Mouse (Mus musculus) erythroblast, embryonic 14.5 days (primary cell): ENCODE measurements around the gene Eif5b. TPM values are rescaled to one million over a fixed set of nuclear protein-coding genes. Genes with fewer than 3 reads are reported as not detected.
A peak's percentile ranks its signal among the peaks of the same experiment; 100 is the strongest.

Source experiments
- H3K27me3 ChIP-seq: 2 replicates; pipeline ENCODE4 v1.6.1; 2012; ENCODE audit warnings: inconsistent platforms; ENCODE audit not compliant: control insufficient read depth
- H3K36me3 ChIP-seq: 2 replicates; pipeline ENCODE4 v1.6.1; 2012; ENCODE audit warnings: mild to moderate bottlenecking, inconsistent platforms; ENCODE audit not compliant: control insufficient read depth
- H3K4me1 ChIP-seq: 2 replicates; pipeline ENCODE4 v1.6.1; 2012; ENCODE audit warnings: inconsistent platforms; ENCODE audit not compliant: control insufficient read depth
- H3K4me3 ChIP-seq: replicated peaks from 2 replicates; pipeline ENCODE3; 2012; ENCODE audit warnings: moderate library complexity, mild to moderate bottlenecking, inconsistent platforms
- H3K9me3 ChIP-seq: 2 replicates; pipeline ENCODE4 v1.6.1; 2012; ENCODE audit warnings: low read length, inconsistent platforms, mixed read lengths; ENCODE audit not compliant: control insufficient read depth
- GATA1 ChIP-seq: IDR thresholded peaks from 2 replicates; pipeline ENCODE4 v1.6.1; 2012; ENCODE audit warnings: low read length, inconsistent platforms, mixed read lengths
- TAL1 ChIP-seq: IDR thresholded peaks from 3 replicates; pipeline ENCODE4 v1.6.1; 2012; ENCODE audit warnings: low read length, inconsistent platforms, mixed read lengths
- polyA plus RNA-seq: library from polyadenylated mRNA; stranded (reverse); fragments of >175 nt; gene quantifications from 2 replicates; pipeline ENCODE4 v1.2.3, GENCODE M21; 2012

Eif5b gene
- 10.1 and 11.0 TPM in 2 replicates for polyA plus RNA-seq

GRCm38 (mm10) chr1:37997867-37998266, at the start of gene Eif5b, which contains the start of gene Txndc9:
Gene Eif5b (plus strand): TSS chr1:37998010.
Gene Txndc9 (minus strand): TSS chr1:37997893.
- Histone ChIP-seq H3K4me1 (peaks cover 60% of the 10 kb centered on the region), H3K4me3 (peak within 1 kb of the TSS; percentile 93), H3K9me3 (no peaks in the 10 kb centered on the region), H3K36me3 (peaks cover 49% of the 10 kb centered on the region), H3K27me3 (no peaks in the 10 kb centered on the region)
- TF ChIP-seq GATA1 (no peak), TAL1 (no peak)

DNA sequence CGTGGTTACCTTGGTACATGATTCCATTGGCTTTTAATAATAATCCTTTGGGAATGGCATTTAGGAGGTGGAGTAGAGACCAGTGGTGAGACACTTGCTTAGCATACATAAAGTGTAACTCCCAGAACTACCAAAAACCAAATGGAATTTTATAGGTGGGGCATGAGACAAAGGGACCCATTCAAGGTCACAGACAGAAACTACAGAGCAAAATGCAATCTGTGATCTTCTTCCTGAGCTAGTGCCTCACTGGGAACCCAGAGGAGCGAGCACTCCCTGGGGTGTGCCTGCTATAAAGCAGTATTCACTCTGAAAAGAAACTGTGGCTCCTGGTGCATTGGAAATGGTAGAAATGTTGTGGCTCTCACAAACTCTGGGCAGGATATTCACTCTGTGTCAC, 48.9 kb upstream of the Eif5b start:
- no peaks in the 10 kb centered on the region for H3K4me1 ChIP-seq
- no peaks in the 10 kb centered on the region for H3K36me3 ChIP-seq
- TF ChIP-seq TAL1 (no peak), GATA1 (no peak)
- no peaks in the 10 kb centered on the region for H3K27me3 ChIP-seq
- no peak overlapping the region for H3K4me3 ChIP-seq
- H3K9me3 ChIP-seq, result no peaks in the 10 kb centered on the region

- no peaks in the 10 kb centered on the region for H3K36me3 ChIP-seq
- H3K9me3 ChIP-seq, result no peaks in the 10 kb centered on the region
- H3K4me1 ChIP-seq, result no peaks in the 10 kb centered on the region
- no peaks in the 10 kb centered on the region for H3K27me3 ChIP-seq
- no peak overlapping the region for H3K4me3 ChIP-seq
- TF ChIP-seq TAL1 (no peak), GATA1 (no peak)
Measured at GRCm38 (mm10) chr1:37954786-37955185, 43.0 kb upstream of the Eif5b start.

DNA sequence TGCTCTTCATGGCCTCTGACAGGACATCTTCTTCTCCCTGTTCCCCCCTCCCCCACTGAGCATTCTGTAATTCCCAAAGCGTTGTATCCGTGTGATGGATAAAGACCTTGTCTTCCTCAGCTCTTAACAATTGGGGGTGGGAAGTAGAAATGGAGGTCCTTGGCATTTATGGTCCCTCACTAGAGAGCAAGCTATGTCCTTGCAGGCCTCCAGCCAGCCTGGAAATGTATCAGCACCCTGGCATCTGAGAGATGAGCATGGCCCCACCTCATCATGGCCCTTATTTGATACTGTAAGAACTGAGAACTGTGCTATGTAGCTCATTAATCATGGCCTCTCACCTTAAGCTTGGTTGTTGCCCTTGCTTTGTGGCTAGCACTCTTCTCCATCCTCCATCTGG, 42.6 kb upstream of the Eif5b start:
- TF ChIP-seq TAL1, result no peak
- TF ChIP-seq GATA1, result no peak

GRCm38 (mm10) chr1:37956690-37957431, 40.9 kb upstream of the Eif5b start:
- TF ChIP-seq GATA1, result no peak
- TF ChIP-seq TAL1, result no peak
- Histone ChIP-seq H3K4me3 (no peak overlapping the region), H3K4me1 (no peaks in the 10 kb centered on the region), H3K27me3 (no peaks in the 10 kb centered on the region), H3K9me3 (no peaks in the 10 kb centered on the region), H3K36me3 (no peaks in the 10 kb centered on the region)

More for the DNA sequence above, 42.6 kb upstream of the Eif5b start:
- Histone ChIP-seq H3K27me3 (no peaks in the 10 kb centered on the region), H3K4me3 (no peak overlapping the region), H3K36me3 (no peaks in the 10 kb centered on the region), H3K4me1 (no peaks in the 10 kb centered on the region), H3K9me3 (no peaks in the 10 kb centered on the region)

- H3K4me3 ChIP-seq, result no peak within 1 kb of the TSS
- no peaks in the 10 kb centered on the region for H3K9me3 ChIP-seq
- H3K4me1 ChIP-seq, result no peaks in the 10 kb centered on the region
- no peak for TF ChIP-seq TAL1
- no peak for TF ChIP-seq GATA1
- no peaks in the 10 kb centered on the region for H3K36me3 ChIP-seq
- no peaks in the 10 kb centered on the region for H3K27me3 ChIP-seq
Measured at GRCm38 (mm10) chr1:37957659-37958058, 40.2 kb upstream of the Eif5b start, which contains the start of gene Lyg1. Gene Lyg1 (minus strand): TSS chr1:37957759.

GRCm38 (mm10) chr1:37958516-37958915, 39.3 kb upstream of the Eif5b start:
- Histone ChIP-seq H3K36me3 (no peaks in the 10 kb centered on the region), H3K4me3 (no peak overlapping the region), H3K4me1 (no peaks in the 10 kb centered on the region), H3K9me3 (no peaks in the 10 kb centered on the region), H3K27me3 (no peaks in the 10 kb centered on the region)
- TF ChIP-seq GATA1, result no peak
- TF ChIP-seq TAL1, result no peak

DNA sequence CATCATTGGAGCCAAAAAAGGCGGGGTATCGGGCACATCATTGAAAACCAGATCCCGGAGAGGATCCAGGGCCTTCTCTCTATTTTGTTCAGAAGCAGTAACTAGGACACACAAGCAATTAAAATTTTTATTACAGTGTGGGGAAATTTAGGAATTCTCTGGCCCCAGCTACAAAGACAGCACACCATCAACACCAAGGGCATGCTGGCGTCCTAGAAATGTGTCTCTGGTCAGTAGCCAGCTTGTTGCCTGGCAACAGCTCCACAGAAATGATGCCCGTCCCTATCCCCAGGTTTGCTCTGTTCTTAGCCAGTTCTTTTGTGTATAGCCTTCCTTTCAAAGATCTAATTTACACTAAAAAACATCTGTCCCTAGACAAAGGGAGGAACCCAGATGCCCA, 38.3 kb upstream of the Eif5b start:
- no peaks in the 10 kb centered on the region for H3K36me3 ChIP-seq
- no peaks in the 10 kb centered on the region for H3K4me1 ChIP-seq
- no peaks in the 10 kb centered on the region for H3K9me3 ChIP-seq
- no peaks in the 10 kb centered on the region for H3K27me3 ChIP-seq
- H3K4me3 ChIP-seq, result no peak overlapping the region
- TF ChIP-seq GATA1, result no peak
- no peak for TF ChIP-seq TAL1

DNA sequence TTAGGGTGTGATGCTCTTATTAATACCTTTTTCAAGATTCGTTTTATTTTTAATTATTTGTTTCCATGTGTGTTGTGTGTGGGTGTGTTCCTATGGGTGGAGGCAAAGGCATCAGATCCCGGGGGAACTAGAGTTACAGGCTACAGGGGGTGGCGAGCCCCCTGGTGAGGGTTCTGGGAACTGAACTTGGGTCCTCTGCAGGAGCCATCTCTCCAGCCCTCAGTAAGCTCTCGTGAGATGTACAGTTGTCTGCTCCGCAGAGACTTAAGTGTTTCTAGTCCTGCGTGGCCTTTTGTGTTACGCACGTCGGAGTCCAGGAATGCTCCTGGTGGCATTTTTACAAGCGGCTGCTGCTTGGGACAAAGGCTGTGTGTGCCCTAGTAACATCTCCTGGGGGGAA, 32.2 kb upstream of the Eif5b start:
- TF ChIP-seq GATA1, result no peak
- TF ChIP-seq TAL1, result no peak
- Histone ChIP-seq H3K9me3 (no peaks in the 10 kb centered on the region), H3K4me1 (no peaks in the 10 kb centered on the region), H3K27me3 (no peaks in the 10 kb centered on the region), H3K36me3 (no peaks in the 10 kb centered on the region), H3K4me3 (no peak overlapping the region)

GRCm38 (mm10) chr1:37968746-37969145, 29.1 kb upstream of the Eif5b start:
- no peaks in the 10 kb centered on the region for H3K27me3 ChIP-seq
- no peaks in the 10 kb centered on the region for H3K4me1 ChIP-seq
- H3K36me3 ChIP-seq, result no peaks in the 10 kb centered on the region
- H3K4me3 ChIP-seq, result no peak overlapping the region
- H3K9me3 ChIP-seq, result no peaks in the 10 kb centered on the region
- TF ChIP-seq GATA1, result no peak
- no peak for TF ChIP-seq TAL1
